Mouse (Mus musculus): ENCODE results near the gene Ppid.

The Ppid gene

GRCm38 (mm10) chr3:79590863-79591792 lies at the start of gene Ppid:
Ppid (plus strand) TSS chr3:79591342.
- CTCF ChIA-PET, result no interaction called here

GRCm38 (mm10) chr3:79542585-79542984 lies 48.6 kb upstream of the Ppid start:
- CTCF ChIA-PET, result no interaction called here

DNA sequence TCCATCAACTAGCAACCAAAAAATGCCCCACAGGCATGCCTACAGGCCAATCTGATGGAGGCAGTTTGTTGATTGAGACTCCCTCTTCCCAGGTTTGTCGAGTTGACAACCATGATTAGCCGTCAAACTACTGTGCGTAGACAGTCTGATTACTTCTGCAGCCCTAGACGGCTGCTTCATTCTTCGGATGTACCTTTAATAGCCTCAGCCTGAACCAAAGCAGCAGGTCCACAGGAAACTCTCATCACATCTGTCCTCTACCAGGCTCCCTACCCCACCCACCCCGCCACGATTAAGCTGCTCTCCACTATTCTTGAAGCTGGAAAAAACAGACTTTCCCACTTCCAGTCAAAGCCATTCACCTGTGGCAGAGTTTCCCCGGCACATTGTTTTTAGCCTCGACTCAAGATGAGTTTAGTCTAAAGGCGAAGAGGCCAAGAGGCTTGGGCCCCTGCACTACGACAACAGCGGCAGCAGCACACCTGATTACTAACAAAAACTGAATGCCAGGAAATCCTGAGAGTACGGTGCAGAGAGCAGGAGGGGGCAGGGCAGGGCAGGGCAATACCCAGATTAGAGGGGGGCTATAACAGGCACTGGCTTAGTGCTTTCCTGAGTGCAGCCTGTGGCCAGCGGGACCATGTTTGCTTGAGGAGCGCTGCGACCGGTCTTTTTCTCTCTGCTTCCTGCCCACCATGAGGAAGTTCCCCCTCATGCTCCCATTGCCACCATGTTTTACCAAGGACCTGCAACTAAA lies 42.3 kb upstream of the Ppid start:
- CTCF ChIA-PET, result interaction anchor here (0.7 kb wide), 1 partner anchor 21 kb away, joined by 3 read pairs; no protein-coding TSS in a partner anchor

DNA sequence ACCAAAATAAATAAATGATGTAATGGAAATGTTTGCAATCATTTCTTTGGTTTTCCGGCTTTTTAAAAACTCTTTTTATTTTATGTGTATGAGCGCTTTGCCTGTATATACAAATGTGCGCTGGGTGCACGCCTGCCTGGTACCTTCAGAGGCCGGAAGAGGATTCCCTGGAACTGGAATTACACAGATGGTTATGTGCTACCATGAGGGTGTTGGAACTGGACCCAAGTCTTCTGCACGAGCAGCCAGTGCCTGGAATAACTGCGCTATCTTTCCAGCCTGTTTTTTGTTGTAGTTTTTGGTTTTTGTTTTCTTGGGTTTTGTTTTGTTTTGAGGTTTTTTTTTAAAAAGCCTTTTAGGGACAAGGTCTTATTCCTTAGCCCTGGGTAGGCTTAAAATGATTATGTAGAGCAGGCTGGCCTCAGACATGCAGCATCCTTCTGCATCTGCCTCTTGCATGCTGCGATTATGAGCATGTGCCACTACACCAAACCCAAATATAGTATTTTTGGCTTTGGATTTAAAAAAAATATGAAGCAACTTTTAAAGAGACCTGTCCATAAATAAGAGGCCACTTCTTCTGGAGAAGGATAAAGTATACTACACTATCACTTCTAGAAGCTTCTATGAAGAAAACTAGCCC lies 41.3 kb upstream of the Ppid start:
- CTCF ChIA-PET, result no interaction called here

DNA sequence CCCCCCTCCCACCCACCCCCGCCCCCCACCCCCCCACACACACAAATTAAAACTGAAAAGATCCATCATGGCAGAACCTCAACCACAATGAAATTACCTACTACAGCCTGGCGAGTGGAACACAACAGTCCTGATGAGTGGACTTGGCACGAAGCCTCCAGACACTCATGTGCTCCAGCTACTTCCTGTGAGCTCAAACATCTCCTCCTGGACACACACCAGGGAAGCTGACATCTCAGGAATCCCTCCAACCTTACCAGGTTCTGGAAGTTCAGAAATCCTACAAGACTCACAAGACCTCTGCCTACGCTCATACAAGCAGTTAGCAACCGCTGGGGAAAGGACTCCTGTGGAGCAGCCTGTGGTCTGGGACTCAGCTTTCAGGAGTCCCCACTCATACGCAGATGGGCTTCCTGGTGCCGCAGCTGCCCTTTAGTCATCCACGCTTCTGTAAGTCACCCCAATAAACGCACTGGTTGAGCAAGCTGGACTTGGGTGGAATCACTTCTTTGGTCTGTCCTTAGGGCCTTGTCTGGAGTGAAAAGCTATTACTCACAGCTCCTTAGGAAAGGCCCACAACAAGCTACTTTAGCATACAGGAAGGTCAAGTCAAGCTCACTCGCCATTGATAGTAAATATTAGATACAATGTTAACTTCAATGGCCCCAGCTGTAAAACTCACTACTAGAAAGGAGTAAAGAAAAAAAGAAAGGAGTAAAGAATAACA lies 39.2 kb upstream of the Ppid start:
- CTCF ChIA-PET, result no interaction called here

DNA sequence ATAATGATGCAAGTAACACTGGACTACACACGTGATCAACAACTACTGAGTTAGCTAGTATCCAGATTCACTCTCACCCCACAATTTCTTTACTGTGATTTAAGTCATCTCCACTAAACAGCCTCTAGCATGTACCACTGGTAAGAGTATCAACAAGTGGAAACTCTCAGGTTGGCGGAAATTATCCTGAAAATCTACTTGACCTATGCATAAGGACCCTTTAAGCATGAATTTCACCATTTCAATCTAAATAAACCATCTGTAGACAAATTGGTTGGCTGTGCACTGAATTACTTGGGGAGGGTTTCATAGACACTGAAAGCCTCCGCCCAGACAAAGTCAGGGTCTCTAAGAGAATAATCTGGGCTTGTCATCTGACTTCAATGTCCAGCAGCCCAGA lies 37.4 kb upstream of the Ppid start:
- CTCF ChIA-PET, result no interaction called here

GRCm38 (mm10) chr3:79555061-79555460 lies 36.1 kb upstream of the Ppid start:
- CTCF ChIA-PET, result no interaction called here

- CTCF ChIA-PET, result no interaction called here
Measured at GRCm38 (mm10) chr3:79559021-79559772, 31.9 kb upstream of the Ppid start.

DNA sequence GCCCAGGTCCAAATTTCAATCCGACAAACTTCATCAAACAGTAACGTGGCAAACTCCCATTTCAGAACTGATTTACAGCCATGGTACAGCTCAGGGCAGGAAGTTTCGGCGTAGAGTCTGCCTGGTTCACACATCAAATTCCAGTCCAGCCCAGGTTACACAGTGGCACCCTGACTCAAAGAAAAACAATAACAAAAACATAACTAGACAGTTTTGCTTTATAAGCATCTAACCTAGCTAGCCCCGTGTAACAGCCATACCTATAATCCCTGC lies 31.4 kb upstream of the Ppid start:
- CTCF ChIA-PET, result no interaction called here

GRCm38 (mm10) chr3:79560555-79560954 lies 30.6 kb upstream of the Ppid start:
- CTCF ChIA-PET, result interaction anchor here (0.6 kb wide), 1 partner anchor 1881 kb away, joined by 3 read pairs; no protein-coding TSS in a partner anchor

GRCm38 (mm10) chr3:79561784-79562715 lies 29.1 kb upstream of the Ppid start:
- CTCF ChIA-PET, result no interaction called here

GRCm38 (mm10) chr3:79563511-79563910 lies 27.6 kb upstream of the Ppid start:
- CTCF ChIA-PET, result interaction anchor here (0.6 kb wide), 1 partner anchor 30 kb away, joined by 4 read pairs; no protein-coding TSS in a partner anchor

GRCm38 (mm10) chr3:79564875-79565606 lies 26.1 kb upstream of the Ppid start:
- CTCF ChIA-PET, result no interaction called here

- CTCF ChIA-PET, result interaction anchor here (0.7 kb wide), 1 partner anchor 19 kb away, joined by 3 read pairs; no protein-coding TSS in a partner anchor
Measured at GRCm38 (mm10) chr3:79566716-79567691, 24.1 kb upstream of the Ppid start.

GRCm38 (mm10) chr3:79567703-79568362 lies 23.3 kb upstream of the Ppid start, which contains the start of gene Fnip2:
Fnip2 (minus strand) TSS chr3:79567796.
- CTCF ChIA-PET, result interaction anchor here (0.7 kb wide), 1 partner anchor 37 kb away, joined by 9 read pairs; no protein-coding TSS in a partner anchor

GRCm38 (mm10) chr3:79568629-79569350 lies 22.4 kb upstream of the Ppid start:
- CTCF ChIA-PET, result interaction anchor here (0.7 kb wide), 1 partner anchor 36 kb away, joined by 9 read pairs; no protein-coding TSS in a partner anchor

- CTCF ChIA-PET, result no interaction called here
Measured at GRCm38 (mm10) chr3:79569351-79569681, 21.8 kb upstream of the Ppid start.

Data from spleen, embryonic (tissue).